In genomic region chr8:123858941-123859647, GRCm38 (mm10) we compare ENCODE assay signal across 8 mouse cellular contexts. TPM values are rescaled to one million over a fixed set of nuclear protein-coding genes. Genes with fewer than 3 reads are reported as not detected.
DNase-seq lines count a peak whose midpoint lies in the region; ATAC-seq lines count a peak whose summit lies in the region.

No protein-coding gene starts in this region.

- peaks cover 22% of the 10 kb centered on the region for H3K4me1 ChIP-seq in hindbrain, embryonic 15.5 days (replicated peaks)

- under 1% methylated on average over 70 of the region's 79 CpGs for WGBS in hindbrain, embryonic 15.5 days

- DNase-seq in T-cell, adult 2 months (ENCODE audit: low spot score), result peak; percentile 91
- peak; percentile 91 to 96 for DNase-seq in cerebellum, postnatal 36 days
- peak; percentile 90 to 91 for DNase-seq in frontal cortex, postnatal 36 days (ENCODE audit: low spot score in 2 of 2)
- peak; percentile 88 for DNase-seq in left cerebral cortex, adult 11 months (ENCODE audit: low spot score)
- peak; percentile 93 for DNase-seq in lung, postnatal 4 days
- peak; percentile 84 for DNase-seq in retina, postnatal 7 days (ENCODE audit: low read depth, low spot score)
- peak; percentile 78 for DNase-seq in urinary bladder, adult 2 months (ENCODE audit: low spot score)

- peak overlapping the region; percentile 98 for H3K4me3 ChIP-seq in hindbrain, embryonic 15.5 days

- peak overlapping the region; percentile 89 for H3K4me2 ChIP-seq in hindbrain, embryonic 15.5 days

- H3K9ac ChIP-seq in hindbrain, embryonic 15.5 days, result peak overlapping the region; percentile 85

- no peaks in the 10 kb centered on the region for H3K36me3 ChIP-seq in hindbrain, embryonic 15.5 days

- no peaks in the 10 kb centered on the region for H3K9me3 ChIP-seq in hindbrain, embryonic 15.5 days

- peaks cover 16% of the 10 kb centered on the region; the same call in 1 of the 2 replicates for H3K27me3 ChIP-seq in hindbrain, embryonic 15.5 days

- H3K27ac ChIP-seq in hindbrain, embryonic 15.5 days (replicated peaks), result peak overlapping the region; percentile 91

- ATAC-seq in hindbrain, embryonic 15.5 days (ENCODE audit: low FRiP score, low read depth), result peak; percentile 98

RNA-seq across cellular contexts. Expression of gene Ccsap, which starts 0.9 kb away (rescaled TPM):
- polyA plus RNA-seq in hindbrain, embryonic 15.5 days (2015; fragmentation: Nextera tagmentation; extraction: Ambion mirVana), result 5.7 and 6.2 TPM in 2 replicates
- polyA plus RNA-seq in urinary bladder, adult 2 months (2012; rRNA removed), result 2.2 and 2.6 TPM in 2 replicates

RNA-seq across cellular contexts. Expression of gene Acta1, which starts 35.5 kb away (rescaled TPM):
- 8.0 and 10.5 TPM in 2 replicates for polyA plus RNA-seq in hindbrain, embryonic 15.5 days (2015; fragmentation: Nextera tagmentation; extraction: Ambion mirVana)
- 1,444 and 2,020 TPM in 2 replicates for polyA plus RNA-seq in urinary bladder, adult 2 months (2012; rRNA removed)

RNA-seq across cellular contexts. Expression of gene Rab4a, which starts 53.3 kb away (rescaled TPM):
- polyA plus RNA-seq in hindbrain, embryonic 15.5 days (2015; fragmentation: Nextera tagmentation; extraction: Ambion mirVana), result 77.5 and 82.2 TPM in 2 replicates
- 37.0 and 41.4 TPM in 2 replicates for polyA plus RNA-seq in urinary bladder, adult 2 months (2012; rRNA removed)

Comparison
In these comparisons a context has a peak if more than half of its experiments do, and no peak if none do; other contexts are left out.
1. Peak in every context shown above with its lines: DNase-seq, ATAC-seq, H3K4me3 ChIP-seq and H3K27ac ChIP-seq.
2. RNA of gene Acta1, which starts 35.5 kb away (polyA plus RNA-seq): 1,444 to 2,020 TPM in urinary bladder, adult 2 months; 8.0 to 10.5 TPM in hindbrain, embryonic 15.5 days; every median in the first group is over 100 times any median in the second.